Mouse (Mus musculus): ENCODE measurements around the gene Derl3.
A peak's percentile ranks its signal among the peaks of the same experiment; 100 is the strongest.

Gene Derl3

GRCm38 (mm10) chr10:75913013-75913589 is 19.9 kb downstream of the Derl3 start:
- DNase-seq (ENCODE audit: low spot score in 2 of 2), result no peak

- DNase-seq (ENCODE audit: low spot score in 2 of 2), result no peak
Observed at GRCm38 (mm10) chr10:75915557-75915956, 22.3 kb downstream of the Derl3 start.

- no peak for DNase-seq (ENCODE audit: low spot score in 2 of 2)
Observed at GRCm38 (mm10) chr10:75916840-75917239, 23.6 kb downstream of the Derl3 start.

- no peak for DNase-seq (ENCODE audit: low spot score in 2 of 2)
Observed at GRCm38 (mm10) chr10:75919026-75919425, 25.8 kb downstream of the Derl3 start.

- DNase-seq (ENCODE audit: low spot score in 2 of 2), result peak; percentile 94 to 97
Observed at GRCm38 (mm10) chr10:75921026-75921725, 28.0 kb downstream of the Derl3 start, which contains the start of gene Smarcb1. Gene Smarcb1, minus strand, starts transcription at chr10:75921617.

GRCm38 (mm10) chr10:75921726-75922560 is 28.7 kb downstream of the Derl3 start:
- DNase-seq (ENCODE audit: low spot score in 2 of 2), result peak in 1 of 2 experiments; percentile 46

GRCm38 (mm10) chr10:75924324-75924723 is 31.1 kb downstream of the Derl3 start:
- DNase-seq (ENCODE audit: low spot score in 2 of 2), result no peak

- DNase-seq (ENCODE audit: low spot score in 2 of 2), result no peak
Observed at GRCm38 (mm10) chr10:75926396-75926795, 33.2 kb downstream of the Derl3 start.

- no peak for DNase-seq (ENCODE audit: low spot score in 2 of 2)
Observed at GRCm38 (mm10) chr10:75930304-75930703, 37.1 kb downstream of the Derl3 start.

GRCm38 (mm10) chr10:75931311-75931710 is 38.1 kb downstream of the Derl3 start:
- no peak for DNase-seq (ENCODE audit: low spot score in 2 of 2)

GRCm38 (mm10) chr10:75932081-75932678 is 39.0 kb downstream of the Derl3 start:
- no peak for DNase-seq (ENCODE audit: low spot score in 2 of 2)

GRCm38 (mm10) chr10:75932891-75933290 is 39.7 kb downstream of the Derl3 start, which contains the start of gene Chchd10:
Gene Chchd10, plus strand, starts transcription at chr10:75933130.
- DNase-seq (ENCODE audit: low spot score in 2 of 2), result no peak

GRCm38 (mm10) chr10:75934991-75935390 is 41.8 kb downstream of the Derl3 start:
- no peak for DNase-seq (ENCODE audit: low spot score in 2 of 2)

- peak; percentile 76 to 79 for DNase-seq (ENCODE audit: low spot score in 2 of 2)
Observed at GRCm38 (mm10) chr10:75935680-75936541, 42.7 kb downstream of the Derl3 start, which contains the start of gene Mmp11. Gene Mmp11, minus strand, starts transcription at chr10:75936496.

GRCm38 (mm10) chr10:75936909-75937667 is 43.9 kb downstream of the Derl3 start:
- no peak for DNase-seq (ENCODE audit: low spot score in 2 of 2)

GRCm38 (mm10) chr10:75937851-75938643 is 44.8 kb downstream of the Derl3 start:
- DNase-seq (ENCODE audit: low spot score in 2 of 2), result no peak

- peak; percentile 40 to 43 for DNase-seq (ENCODE audit: low spot score in 2 of 2)
Observed at GRCm38 (mm10) chr10:75939481-75940234, 46.4 kb downstream of the Derl3 start.

- no peak for DNase-seq (ENCODE audit: low spot score in 2 of 2)
Observed at GRCm38 (mm10) chr10:75940520-75940919, 47.3 kb downstream of the Derl3 start, which contains the start of gene Gm867. Gene Gm867, minus strand, starts transcription at chr10:75940672.
